Mouse (Mus musculus) retina, adult 2 months (tissue): Measurements from ENCODE around the gene Dazap2.
"Not testable (repeated sequence)": the region's sequence is repeated elsewhere in the genome, so short reads cannot be mapped to it uniquely, and the experiment has no call there.

Source experiments
- DNase-seq: peaks from one replicate; pipeline ENCODE4 v3.0.0-alpha.2; 2012; ENCODE audit warnings: low read depth, low spot score

Dazap2 gene

DNA sequence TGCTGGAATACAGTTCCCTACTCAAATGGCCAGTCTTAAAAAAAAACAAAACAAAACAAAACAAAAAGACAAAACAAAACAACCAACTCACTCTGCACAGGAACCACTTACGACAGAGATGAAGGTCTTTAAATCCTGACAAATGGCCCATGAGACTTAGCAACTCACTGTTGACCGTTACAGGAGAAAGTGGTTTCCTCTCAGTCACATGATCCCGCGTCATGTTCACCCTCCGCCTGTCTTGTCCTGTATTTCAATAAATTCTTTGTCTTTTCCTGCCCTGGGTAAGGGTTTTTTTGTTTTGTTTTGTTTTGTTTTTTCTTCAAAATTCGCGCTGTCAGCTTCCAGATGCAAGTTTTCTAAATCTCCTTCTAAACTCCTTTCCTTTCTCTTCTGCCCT is 3.2 kb upstream of the Dazap2 start:
- DNase-seq = no peak

DNA sequence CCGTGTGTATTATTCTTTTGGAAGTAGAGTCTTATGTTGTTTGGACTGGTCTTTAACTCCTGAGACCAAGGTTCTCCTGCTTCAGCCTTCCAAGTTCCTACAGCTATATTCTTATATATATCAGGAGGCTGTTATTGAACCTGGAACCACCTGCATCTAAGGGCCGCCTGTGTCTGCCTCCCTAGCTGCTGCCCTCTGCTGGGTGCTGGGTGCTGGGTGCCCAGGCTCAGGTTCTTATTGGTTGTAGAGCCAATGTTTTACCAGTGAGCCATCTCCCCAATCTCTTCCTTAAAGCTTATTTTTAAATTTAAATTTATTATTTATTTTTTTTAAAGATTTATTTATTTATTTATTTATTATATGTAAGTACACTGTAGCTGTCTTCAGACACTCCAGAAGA is 2.7 kb upstream of the Dazap2 start:
- no peak for DNase-seq

DNA sequence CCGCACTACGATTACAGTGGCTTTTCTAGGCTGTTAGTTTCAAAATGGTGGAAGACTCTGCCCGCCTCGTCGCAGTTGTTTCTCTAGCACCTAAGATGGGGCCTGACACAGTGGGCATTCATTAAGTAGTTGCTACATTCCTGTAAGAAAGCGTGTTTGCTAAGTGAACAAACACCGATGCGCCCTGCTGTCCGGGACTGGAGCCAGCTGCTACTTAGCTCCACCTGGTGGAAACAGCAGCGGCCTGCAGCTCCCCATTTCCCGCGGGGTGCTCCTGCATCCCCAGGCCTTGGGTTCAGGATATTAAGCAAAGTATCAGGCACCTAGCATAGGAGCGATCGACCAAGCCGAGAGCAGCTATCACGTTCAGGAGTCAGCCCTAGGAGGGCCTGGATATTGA is 1.6 kb upstream of the Dazap2 start:
- peak; percentile 52 for DNase-seq

DNA sequence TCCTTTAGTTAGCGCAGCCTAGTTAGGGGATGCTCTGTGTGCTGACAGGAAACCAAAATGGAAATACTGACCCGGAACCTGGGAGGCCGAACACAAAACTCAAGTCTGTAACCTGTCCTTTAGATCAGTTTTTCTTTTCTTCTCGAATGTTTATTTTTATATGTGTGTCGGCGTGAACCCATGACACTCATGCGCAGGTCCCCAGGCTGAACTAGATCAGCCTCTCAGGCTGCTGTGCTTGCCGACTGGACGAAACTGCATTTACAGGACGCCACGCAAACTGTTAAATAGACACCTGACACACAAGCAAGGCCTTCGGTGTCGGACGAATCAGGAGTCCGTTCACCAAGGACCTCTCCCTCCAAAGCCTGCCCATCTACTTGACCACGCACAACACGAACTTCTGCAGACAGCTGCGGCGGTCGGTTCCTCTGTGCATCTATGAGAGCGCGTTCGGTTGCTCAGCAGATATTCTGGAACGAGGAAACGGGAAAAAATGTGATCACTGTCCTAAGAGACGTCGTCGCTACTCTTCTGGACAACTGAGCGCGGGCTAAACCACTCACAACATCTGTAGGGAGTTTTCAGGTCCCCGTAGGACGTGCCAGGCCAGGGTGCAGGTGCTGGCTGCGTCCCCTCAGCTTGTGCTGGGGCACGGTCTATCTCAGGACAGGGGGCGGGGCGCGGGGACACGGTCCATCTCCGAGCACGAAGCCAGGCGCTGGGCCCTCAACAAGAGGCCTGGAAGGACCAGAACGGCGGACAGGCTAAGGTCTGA is 742 bp upstream of the Dazap2 start:
- DNase-seq = no peak

DNA sequence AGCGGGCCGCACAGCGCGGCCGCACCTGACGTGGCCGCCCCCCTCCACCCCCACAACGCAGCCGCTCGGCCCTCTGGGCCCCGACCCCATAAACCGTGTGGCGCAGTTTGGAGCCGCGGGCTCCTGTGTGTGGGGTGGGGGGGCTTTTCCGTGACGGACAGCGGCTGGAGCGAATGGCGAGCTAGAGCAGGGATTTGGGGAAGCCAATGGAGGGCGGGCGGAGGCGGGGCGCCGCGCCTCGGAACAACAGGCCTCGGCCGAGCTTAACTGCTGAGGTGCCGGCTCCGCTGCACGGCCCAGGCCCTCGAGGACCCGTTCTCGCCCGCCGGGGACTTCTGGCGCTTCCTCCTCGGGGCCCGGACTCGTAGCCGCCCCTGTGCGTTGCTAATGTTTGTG is 674 bp downstream of the Dazap2 start:
- peak; percentile 80 for DNase-seq

DNA sequence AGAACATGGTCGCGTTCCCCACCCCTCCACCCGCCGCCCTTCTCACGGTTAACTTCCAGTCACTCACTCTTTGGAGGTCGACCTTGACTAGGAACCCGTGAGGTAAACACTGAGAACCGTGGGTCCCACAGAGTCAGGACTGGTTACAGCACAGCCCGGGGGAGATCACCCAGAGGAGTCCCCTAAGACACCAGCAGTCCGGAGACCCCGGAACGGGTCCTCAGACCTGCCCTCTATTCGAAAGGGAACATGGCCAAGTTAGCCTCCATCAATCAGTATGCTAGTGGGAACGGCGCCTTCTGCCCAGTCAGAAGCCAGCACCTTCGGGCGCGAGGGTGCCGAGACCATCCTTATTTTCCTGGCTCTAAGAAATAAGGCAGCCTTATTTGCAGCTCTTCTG is 1.1 kb downstream of the Dazap2 start:
- DNase-seq = no peak

DNA sequence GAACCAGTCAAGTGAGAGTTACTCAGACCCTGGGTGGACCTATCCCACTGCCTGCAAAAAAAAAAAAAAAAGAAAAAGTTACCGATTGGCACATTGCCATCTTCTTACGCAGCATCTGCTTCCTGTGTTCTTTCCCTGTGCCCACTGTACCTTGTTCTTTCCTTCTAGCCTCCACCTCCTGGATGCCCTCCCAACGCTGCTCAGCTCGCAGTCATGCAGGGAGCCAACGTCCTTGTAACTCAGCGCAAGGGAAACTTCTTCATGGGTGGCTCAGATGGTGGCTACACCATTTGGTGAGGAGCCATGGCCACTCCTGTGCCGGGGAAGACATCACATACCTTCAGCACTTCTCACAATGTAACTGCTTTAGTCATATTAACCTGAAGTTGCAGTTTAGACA is 4.1 kb downstream of the Dazap2 start:
- no peak for DNase-seq

DNA sequence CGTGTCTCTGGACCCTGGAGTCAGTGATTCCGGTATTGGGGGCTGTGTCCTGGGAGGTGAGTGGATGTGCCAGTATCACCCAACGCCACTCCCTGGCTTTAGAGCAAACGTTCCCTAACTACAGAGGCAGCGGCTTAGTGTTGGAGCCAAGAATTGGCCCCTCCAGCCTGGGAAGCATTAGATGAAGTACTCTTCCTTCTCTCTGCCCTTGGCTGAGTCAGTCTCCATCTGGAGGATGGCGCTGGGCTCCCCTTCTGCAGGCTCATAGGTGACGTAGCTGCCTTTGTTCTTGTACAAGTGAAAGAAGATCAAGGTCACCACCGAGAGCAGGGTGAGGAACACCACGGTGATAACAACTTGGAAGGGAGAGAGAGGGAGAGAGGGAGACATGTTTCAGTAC is 6.5 kb downstream of the Dazap2 start:
- not testable (repeated sequence) for DNase-seq

DNA sequence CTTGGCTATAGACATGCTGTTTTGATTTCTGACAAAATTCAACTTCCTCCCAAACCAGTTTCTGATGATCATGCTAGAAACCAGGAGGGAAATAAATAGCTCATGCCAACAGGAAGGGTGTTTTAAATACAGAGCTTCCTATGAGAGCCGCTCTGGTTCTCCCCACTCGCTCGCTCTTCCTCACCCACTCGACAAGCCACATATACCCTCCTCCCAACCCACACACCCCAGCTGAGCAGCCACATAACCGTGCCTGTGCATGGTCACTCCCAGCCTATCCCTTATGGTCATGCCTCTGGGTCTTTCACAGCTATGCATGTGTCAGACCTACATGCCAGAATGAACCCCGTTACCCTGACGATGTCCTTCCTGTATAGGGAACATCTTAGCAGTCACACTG is 7.0 kb downstream of the Dazap2 start:
- DNase-seq = no peak

DNA sequence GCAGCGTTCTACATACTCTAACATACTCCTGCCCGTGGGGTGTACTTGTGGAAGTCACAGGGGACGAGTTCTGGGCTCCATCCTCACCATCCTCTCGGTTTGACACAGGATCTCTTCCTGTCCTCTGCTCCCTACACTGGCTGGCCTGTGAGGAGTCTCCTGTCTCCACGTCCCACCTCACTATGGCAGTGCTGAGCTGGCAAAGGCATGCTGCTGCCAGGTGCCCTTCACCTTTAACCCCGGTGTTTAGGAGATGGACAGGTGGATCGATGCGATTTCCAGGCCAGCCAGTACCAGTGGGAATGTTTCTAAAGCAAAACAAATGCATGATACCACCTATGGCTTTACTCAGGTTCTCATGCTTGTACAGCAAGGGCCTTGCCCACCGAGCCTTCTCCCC is 8.6 kb downstream of the Dazap2 start:
- DNase-seq = no peak

DNA sequence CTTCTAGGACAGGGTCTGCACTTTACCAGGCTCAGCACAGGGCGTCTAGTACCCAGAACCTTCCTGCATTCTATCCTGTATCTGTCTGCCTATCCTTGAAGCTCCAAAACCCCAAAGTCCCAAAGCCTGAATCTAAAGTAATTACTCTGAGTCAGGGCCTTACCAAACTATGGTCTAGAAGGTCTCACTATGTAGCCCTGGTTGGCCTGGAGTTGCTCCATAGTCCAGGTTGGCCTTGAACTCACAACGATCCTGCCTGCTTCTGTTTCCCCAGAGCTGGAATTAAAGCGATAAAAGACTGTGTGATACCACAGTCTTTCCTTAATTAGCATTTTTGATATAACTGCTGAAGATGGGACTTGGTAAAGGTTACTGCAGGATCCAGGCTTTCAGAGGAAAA is 9.3 kb downstream of the Dazap2 start:
- no peak for DNase-seq

DNA sequence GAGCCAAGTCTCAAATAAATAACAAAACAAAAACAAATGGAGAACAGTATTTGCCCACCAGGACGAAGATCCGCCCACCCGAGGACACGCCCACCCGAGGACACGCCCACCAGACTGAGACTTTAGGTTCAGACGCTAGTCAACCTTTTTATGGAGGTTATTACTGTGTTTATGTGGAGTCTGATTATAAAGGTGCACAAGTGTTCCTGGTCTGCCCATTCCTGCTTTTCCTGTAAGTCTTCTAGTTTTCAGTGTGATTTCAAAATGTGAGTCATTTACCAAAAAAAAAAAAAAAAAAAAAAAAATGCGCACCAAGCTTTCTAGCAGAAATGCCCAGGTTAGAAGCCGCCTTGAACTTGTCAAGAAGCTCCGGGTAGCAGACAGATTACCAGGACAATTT is 12.1 kb downstream of the Dazap2 start:
- no peak for DNase-seq

DNA sequence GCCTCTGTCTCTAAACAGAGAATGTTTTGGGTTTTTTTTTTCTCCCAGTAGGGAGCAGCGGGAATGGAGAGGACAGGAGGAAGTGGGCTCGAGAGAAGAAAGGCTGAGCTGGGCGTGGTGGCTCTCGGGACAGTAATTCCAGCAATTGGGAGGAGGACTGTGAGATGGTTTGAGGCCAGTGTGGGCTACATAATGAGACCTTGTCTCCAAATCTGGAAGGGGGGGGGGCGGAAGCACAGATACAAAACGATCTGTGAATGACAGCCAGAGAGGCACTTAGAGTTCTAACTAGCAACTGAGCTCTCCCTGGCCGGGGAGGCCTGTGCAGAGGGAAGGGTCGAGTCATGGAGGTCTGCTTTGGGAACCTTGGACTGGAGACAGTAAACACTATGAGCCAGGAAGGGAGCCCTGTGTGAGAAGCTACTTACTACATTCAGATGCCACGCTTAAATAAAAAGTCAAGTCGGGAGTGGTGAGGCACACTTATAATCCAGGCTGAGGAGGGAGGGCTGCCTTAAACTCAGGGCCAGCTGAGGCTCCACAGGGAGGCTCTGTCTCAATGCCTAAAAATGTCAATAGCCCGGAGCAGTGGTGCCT is 12.7 kb downstream of the Dazap2 start:
- DNase-seq = no peak

DNA sequence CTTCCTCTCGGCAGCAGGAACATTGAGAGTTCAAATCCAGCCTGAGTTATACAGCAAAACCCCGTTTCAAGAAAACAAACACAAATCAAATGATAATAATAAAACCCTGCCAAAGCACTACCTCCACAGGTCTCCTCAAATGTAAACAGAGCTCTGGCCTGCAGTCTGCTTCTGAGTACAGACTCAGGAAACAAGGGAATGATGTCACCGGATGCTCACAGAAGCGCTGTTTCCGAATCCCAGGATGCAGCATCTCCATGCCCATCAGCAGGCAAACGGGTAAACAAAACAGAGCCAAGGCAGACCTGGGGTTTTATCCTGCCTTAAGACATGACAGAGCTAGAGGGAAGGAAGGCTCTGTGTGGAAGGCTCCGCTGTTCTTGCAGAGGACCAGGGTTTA is 13.6 kb downstream of the Dazap2 start:
- no peak for DNase-seq

DNA sequence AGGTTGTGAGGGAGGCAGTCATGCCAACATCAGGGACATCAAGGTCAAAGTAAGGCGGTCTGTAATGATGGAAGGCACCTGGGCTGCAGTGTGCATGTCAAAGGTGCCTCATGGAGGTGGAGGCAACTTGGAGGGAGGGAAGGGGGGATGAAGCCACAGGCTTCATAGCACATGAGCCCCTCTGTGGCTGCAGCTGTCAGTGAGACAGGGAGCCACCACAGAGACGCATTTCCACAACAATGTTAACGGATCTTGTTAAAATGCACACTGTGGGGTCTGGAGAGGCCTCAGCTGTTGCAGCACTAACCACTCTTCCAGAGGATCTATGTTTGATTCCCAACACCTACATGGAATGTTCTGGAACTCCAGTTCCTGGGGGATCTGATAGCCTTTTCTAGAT is 15.0 kb downstream of the Dazap2 start:
- DNase-seq = no peak

DNA sequence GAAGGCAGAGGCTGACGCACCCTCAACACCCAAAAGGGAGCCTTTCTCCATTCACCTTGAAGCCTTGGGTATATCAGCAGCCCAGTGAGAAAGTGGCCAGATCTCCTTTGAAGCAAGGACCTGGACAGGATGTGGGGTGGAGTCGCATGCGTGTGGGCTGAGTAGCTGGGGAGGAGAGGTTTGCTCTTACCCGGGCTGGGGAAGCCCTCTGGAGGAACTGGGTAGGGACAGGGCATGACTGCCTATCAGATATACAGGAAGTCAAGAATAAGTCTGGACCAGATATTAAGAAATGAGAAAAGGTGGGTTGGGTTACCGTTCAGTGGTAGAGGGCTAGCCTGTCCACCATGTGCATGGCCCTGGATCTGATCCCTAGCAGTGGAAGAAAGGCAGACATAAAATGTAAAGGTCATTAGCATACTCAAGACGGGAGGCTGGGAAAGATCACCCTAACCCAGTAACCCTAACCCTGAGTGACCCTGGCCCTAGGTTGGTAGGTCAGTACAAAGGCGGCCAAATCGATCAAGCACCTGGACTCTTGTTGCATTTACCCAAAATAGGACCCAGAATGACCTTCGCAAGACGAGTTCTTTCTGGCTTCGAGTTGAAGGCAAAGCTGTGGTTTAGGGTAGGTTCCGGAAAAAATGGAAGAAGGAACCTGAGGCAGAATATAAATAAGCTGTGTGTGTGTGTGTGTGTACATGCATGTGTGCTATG is 16.5 kb downstream of the Dazap2 start:
- no peak for DNase-seq

DNA sequence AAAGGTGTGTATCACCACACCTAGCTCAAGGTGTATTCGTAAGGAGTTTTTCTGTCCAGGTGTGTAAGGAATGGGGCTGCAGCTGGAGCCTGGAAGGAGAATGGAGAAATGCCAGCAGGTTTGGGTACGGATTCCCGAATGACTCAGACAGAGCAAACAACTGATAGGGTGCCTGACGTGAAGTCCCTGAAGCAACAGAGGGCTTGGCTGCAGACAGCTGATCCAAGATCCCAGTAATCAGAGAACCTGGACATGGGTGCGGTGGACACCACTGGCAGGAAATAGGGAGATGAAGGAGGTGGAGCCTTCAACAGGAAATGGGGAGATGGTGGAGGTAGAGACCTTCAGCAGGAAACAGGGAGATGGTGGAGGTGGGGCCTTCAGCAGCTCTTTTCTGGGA is 17.2 kb downstream of the Dazap2 start:
- DNase-seq = no peak

DNA sequence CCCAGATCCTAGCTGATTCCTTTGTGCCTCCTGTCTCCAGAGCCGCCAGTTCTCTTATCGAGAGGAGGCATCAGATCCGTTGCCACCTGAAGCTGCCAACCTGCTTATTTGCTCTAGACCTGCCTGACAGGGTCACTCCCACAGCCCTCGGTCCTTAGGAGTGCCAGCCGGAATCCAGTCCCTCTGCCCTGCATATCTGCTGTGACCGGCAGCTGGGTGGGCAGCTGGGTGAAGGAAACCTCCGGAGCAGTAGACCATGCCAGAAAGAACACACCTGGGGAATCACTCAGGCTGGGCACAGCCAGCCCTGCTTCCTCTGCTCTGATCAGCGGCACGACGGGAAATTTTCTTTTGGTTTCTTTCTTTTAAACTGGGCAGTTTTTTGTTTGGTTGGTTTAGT is 18.2 kb downstream of the Dazap2 start:
- DNase-seq = no peak

DNA sequence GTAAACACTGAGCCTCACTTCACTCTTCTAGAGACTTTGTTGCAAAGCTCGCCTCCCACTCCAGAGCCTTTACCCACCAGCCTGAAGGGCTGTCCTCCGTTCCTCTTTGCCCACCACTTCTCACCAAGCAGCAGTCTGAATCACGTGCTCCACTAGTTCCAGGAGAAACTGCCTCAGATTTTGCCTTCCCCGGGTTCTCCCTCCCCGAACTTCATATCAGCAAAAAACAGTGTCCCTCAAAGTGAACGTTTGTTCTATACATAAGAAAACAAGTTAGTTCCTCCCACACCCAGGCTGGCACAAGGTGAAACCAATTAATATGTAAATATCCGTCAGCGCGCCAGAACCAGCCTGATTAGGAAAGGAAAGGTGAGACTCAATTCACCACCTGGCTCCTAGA is 20.1 kb downstream of the Dazap2 start:
- no peak for DNase-seq

DNA sequence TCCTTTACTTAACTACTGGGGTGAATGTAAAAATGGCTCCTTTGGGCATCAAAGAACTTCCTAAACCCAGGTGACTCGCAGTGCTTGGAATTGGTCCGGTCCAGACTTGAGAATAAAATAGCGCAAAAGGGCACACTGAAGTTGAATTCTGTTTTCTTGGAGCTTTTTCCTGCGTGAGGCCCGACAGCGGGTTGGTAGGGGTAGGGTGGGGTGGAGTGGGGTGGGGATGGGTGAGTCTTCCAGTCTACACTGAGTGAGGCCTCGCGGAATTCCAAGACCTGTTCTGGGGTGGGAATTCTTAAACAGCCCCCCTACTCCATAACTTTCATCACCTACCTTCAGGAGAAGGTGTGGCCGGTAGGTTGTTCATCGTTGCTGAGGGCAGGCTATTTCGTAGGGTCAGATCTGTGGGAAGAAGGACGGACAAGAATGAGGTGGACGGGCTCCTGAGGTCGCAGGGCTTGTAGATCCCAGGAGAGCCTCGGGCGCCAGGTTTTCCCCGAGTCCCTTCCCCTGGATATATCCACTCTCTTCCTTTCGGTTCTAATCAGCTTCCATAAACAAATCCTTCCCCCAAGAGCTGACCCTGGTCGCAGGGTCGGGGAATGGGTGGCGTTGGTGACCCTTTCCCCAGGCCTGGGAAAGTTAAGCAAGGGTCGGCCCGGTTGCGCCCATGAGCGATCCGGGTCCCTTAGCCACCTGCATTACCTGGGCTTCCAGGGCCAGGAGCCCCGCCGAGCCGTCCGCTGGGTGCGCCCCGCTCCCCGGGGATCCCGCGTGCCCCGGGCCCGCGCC is 20.9 kb downstream of the Dazap2 start:
- no peak for DNase-seq

DNA sequence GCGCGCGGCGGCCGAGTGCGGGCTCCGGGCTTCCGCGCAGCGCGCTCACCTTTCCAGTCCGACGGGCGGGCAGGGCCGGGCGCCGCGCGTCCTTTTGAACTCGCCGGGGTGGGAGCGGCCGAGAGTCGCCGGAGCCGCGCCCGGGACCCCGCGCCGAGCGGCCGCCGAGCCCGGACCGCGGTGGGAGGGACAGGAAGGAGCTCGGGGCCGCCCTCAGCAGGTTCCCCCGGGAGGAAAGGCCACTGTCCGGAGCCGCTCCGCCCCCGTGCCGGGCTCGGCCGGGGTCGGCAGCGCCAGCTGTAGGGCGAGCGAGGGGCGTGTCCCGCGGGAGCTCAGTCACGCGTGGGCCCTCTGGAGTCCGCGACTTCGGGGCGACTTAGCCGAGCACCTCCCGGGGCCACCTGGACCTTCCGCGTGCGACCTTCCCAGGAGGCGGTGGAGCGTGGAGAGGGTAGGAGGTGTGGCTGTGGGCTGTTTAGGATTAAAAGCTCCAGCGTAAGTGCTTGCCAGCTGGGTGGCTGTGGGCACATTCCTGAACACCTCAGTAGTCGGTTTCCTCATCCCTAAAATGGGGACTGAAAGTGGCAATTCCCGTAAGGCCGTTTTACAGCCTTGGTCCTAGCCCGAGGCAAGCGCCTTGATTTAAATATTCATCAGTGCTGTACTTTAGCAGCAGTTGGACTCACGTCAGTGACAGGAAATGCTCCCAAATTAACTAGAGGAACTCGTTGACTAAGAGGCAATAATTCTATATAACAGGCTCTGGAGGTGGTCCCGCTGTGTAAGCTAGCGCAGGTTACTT is 21.8 kb downstream of the Dazap2 start, which contains the start of gene Smagp:
Gene Smagp, minus strand, starts transcription at position 241 of the 802 bp plus-strand sequence.
- no peak for DNase-seq
